Mouse (Mus musculus): ENCODE measurements around the gene Tmem200a. TPM values are rescaled to one million over a fixed set of nuclear protein-coding genes. Genes with fewer than 3 reads are reported as not detected.

Gene Tmem200a
- polyA plus RNA-seq, 1 experiment = 11.9 TPM

DNA sequence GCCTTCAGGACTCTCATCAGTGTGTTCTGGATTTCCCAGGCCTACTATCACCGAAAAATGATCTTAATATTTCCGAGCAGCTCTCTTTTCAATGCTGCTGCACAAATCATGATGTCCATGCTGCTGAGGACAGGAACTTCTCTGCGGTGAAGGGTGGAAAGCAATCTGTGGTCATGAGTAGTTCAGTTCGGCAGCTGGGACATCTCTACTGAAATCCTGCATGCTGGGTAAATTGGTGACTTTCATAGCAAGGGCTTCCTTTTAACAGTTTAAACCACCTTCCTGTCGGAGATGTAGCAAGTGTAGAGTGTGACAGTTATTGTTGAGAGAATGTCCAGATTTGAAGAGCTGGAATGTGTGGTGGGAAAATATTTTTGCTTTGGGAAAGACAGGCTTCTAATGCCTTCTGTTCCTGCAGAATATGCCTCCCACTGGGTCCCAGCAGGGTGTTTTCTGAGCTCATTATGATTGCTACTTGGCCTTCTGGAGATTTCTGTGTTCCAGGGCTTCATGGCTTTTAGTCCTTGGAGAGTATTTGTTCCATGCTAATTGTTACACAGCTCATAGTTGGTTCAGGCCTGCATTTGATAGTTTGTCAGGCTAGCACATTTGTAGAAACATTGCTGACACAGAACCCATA, 79.4 kb downstream of the Tmem200a start:
- TF ChIP-seq POLR2A (IDR thresholded peaks at IDR 0.05; ENCODE audit: borderline replicate concordance, extremely low read depth, low read depth, low read length) = no peak
- TF ChIP-seq CTCF (IDR thresholded peaks at IDR 0.05; ENCODE audit: insufficient read depth, low read length) = no peak
- H3K4me3 ChIP-seq (replicated peaks; ENCODE audit: extremely low read depth, low read depth, low read length) = no peak overlapping the region
- no peak for DNase-seq
- WGBS = 77% methylated on average over 5 of the region's 5 CpGs
- H3K4me1 ChIP-seq (ENCODE audit: control insufficient read depth, insufficient read depth, low read length) = no peaks in the 10 kb centered on the region

DNA sequence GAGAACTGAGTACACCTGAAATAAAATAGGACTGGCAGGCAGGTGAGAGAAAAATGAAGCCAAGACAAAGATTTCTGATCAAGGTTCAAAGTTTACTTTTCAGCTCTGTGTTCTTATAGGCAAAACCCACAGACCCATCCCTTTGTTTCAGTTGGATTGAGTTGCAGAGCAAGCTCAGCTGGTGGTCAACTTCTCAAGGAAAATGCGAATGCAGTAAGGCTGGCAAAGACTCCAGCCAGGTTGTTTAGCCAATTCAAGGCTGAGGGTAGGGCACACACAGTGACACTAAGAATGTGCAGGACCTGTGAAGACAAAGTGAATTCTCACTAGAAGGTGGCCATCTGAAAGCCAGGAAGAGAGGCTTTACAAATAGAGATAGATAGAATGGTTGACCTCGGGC, 94.8 kb downstream of the Tmem200a start:
- DNase-seq = no peak
- no peak overlapping the region for H3K4me3 ChIP-seq (replicated peaks; ENCODE audit: extremely low read depth, low read depth, low read length)
- WGBS = 83% methylated on average over 2 of the region's 2 CpGs
- no peak for TF ChIP-seq CTCF (IDR thresholded peaks at IDR 0.05; ENCODE audit: insufficient read depth, low read length)
- no peak for TF ChIP-seq POLR2A (IDR thresholded peaks at IDR 0.05; ENCODE audit: borderline replicate concordance, extremely low read depth, low read depth, low read length)
- no peaks in the 10 kb centered on the region for H3K4me1 ChIP-seq (ENCODE audit: control insufficient read depth, insufficient read depth, low read length)

DNA sequence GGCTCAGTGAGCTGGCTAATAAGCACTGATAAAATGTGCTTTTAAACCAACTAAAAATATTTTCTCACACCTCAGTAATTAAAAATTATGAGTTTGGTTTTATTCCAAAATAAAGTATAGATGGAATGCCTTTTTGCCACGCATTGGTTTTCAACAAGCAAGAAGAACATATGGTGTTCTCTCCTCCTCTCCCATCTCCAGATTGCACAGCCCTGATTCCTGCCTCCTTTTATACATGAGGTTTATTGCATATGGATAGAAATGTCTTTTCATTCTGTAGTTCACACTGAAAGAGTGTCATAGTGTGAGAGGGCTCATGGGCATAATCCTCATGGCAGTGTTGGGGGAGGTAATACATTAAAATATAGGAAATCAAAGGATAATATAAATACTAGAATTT, 96.2 kb downstream of the Tmem200a start:
- WGBS = 70% methylated on average over 1 of the region's 1 CpGs
- Histone ChIP-seq H3K4me1 (ENCODE audit: control insufficient read depth, insufficient read depth, low read length) (no peaks in the 10 kb centered on the region), H3K4me3 (replicated peaks; ENCODE audit: extremely low read depth, low read depth, low read length) (no peak overlapping the region)
- no peak for DNase-seq
- TF ChIP-seq CTCF (IDR thresholded peaks at IDR 0.05; ENCODE audit: insufficient read depth, low read length) (no peak), POLR2A (IDR thresholded peaks at IDR 0.05; ENCODE audit: borderline replicate concordance, extremely low read depth, low read depth, low read length) (no peak)

DNA sequence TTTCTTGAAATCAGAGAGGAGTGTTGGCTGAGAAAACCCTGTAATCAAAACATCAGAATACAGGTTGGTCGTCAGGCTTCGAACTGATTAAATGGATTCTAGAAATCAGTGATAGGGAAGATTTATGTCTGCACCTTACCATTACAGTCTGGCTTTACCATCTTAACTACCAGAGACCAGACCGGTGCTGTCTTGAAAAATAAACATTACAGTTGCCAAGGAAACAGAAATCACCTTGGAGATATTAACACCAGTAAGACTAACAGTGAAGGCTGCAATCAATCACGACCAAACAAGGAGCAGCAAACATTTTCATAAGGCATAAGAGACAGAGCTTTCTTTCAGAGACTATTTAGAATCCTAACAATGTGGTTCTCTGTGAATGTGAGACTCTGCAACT, 116.0 kb downstream of the Tmem200a start:
- H3K4me3 ChIP-seq (replicated peaks; ENCODE audit: extremely low read depth, low read depth, low read length) = no peak overlapping the region
- TF ChIP-seq CTCF (IDR thresholded peaks at IDR 0.05; ENCODE audit: insufficient read depth, low read length) (no peak), POLR2A (IDR thresholded peaks at IDR 0.05; ENCODE audit: borderline replicate concordance, extremely low read depth, low read depth, low read length) (no peak)
- no peaks in the 10 kb centered on the region for H3K4me1 ChIP-seq (ENCODE audit: control insufficient read depth, insufficient read depth, low read length)
- WGBS = 28% methylated on average over 4 of the region's 4 CpGs
- DNase-seq = no peak

DNA sequence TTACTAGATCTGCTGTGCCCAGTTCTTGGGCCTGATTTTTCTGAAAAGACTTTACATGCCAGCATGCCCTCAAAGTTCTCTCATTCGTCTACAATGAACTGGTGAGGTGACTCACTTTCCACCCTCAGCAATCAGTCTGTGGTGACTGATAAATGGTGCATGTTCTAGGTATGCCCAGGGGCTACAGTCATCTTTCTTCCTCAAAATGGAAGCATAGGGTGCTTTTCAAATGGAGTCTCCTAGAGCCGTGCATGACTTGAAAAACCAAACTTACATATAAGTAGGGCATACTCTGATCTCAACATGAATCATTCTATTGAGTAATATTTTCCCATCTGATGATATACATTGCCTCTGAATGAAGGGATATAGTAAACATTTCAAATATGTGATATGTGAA, 117.8 kb downstream of the Tmem200a start:
- 59% methylated on average over 2 of the region's 2 CpGs for WGBS
- TF ChIP-seq CTCF (IDR thresholded peaks at IDR 0.05; ENCODE audit: insufficient read depth, low read length) (no peak), POLR2A (IDR thresholded peaks at IDR 0.05; ENCODE audit: borderline replicate concordance, extremely low read depth, low read depth, low read length) (no peak)
- Histone ChIP-seq H3K4me1 (ENCODE audit: control insufficient read depth, insufficient read depth, low read length) (no peaks in the 10 kb centered on the region), H3K4me3 (replicated peaks; ENCODE audit: extremely low read depth, low read depth, low read length) (no peak overlapping the region)
- no peak for DNase-seq

DNA sequence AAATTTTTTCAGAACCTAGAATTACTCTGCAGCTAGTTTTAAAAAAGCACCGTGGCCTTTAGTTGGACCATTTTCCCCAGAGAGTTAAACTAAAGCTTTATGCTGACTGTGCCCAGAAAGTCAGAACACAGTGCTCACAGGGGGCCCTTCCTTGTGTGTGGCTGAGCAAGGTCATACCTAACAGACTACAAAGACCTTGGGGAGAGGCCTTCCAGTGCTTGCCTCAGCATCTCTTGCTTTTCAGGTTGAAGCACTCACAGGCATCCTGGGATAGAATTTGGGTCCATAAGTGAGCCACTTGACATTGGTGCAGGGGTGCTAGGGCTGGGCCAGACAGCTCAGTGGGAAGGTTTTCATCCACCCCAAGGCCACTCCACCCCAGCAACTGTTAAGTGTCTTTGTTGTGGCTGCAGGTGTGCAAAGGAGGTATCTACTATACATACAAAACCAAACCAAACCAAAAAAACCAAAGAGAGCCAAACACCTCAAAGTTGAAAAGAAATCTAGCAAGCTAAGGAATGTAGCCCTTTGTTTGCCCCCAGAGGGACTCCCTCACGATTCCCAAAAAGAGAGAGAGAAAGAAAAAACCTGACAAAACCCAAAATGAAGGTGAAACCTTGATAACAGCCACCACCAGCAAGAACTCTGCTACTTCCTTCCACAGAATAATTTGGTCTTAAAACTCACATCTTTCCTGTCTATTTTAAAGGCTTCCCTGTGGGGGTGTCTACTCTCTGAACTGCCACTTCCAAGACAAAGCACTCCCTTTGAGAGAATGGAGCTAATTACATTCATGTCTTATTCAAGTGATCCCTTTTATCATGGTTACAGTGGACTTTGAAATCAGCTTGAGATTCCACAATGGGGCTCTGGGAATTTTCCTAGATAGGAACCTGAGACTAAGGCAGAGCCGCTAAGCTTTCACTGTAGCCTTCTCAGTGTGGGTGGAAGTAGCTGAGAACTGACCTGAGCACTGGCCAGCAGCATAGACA, 119.8 kb downstream of the Tmem200a start:
- no peak overlapping the region for H3K4me3 ChIP-seq (replicated peaks; ENCODE audit: extremely low read depth, low read depth, low read length)
- 54% methylated on average over 3 of the region's 3 CpGs for WGBS
- H3K4me1 ChIP-seq (ENCODE audit: control insufficient read depth, insufficient read depth, low read length) = no peaks in the 10 kb centered on the region
- TF ChIP-seq POLR2A (IDR thresholded peaks at IDR 0.05; ENCODE audit: borderline replicate concordance, extremely low read depth, low read depth, low read length) (no peak), CTCF (IDR thresholded peaks at IDR 0.05; ENCODE audit: insufficient read depth, low read length) (no peak)
- DNase-seq = no peak

DNA sequence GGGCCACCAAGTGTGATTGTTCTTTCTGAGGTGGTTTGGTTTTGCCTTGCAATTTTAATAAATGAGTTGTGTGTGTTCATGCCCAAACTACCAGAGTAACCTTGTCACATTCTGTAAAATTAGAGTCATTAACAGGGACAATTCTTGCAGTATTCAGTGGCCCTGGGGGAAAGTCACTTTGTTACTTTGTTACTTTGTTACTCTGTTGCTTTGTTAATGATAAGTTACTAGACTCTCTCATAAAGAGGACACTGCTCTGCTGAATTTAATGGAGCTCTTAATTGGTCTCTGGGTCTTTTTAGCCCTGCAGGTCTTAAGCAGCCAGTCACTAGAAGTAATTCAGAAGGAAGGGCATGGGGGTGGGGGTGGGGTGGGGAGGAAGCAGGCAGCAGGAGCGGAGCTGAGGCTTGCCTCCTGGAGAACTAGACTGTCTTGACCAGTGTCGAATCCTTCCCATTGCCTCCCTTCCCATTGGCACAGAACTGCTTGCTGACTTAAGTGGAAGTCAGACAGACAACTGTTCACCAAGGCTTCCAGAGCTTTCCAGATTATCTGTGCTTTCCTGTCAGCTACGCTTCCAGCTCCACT, 124.1 kb downstream of the Tmem200a start:
- Histone ChIP-seq H3K4me1 (ENCODE audit: control insufficient read depth, insufficient read depth, low read length) (no peaks in the 10 kb centered on the region), H3K4me3 (replicated peaks; ENCODE audit: extremely low read depth, low read depth, low read length) (no peak overlapping the region)
- TF ChIP-seq POLR2A (IDR thresholded peaks at IDR 0.05; ENCODE audit: borderline replicate concordance, extremely low read depth, low read depth, low read length) (no peak), CTCF (IDR thresholded peaks at IDR 0.05; ENCODE audit: insufficient read depth, low read length) (no peak)
- DNase-seq = no peak
- WGBS = 72% methylated on average over 3 of the region's 3 CpGs

DNA sequence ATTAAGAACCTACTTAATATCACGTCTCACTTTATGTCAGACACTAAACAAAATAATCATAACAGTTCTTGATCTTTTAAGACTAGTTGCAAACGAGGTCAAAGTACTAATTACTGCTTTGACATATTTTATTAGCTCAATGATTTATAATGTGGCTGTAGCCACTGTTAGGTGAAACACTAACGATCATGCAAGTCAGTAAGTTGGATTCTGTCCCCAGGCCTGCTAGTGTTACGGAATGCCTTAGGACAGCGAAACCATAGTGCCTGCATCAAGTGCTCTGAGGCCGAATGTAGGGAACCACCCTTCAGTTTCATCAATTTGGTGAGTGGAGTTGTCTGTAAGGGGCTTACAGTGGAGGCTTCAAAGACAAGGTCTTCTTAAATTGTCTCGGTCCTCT, 126.0 kb downstream of the Tmem200a start:
- DNase-seq = no peak
- no peaks in the 10 kb centered on the region for H3K4me1 ChIP-seq (ENCODE audit: control insufficient read depth, insufficient read depth, low read length)
- H3K4me3 ChIP-seq (replicated peaks; ENCODE audit: extremely low read depth, low read depth, low read length) = no peak overlapping the region
- TF ChIP-seq POLR2A (IDR thresholded peaks at IDR 0.05; ENCODE audit: borderline replicate concordance, extremely low read depth, low read depth, low read length) = no peak
- TF ChIP-seq CTCF (IDR thresholded peaks at IDR 0.05; ENCODE audit: insufficient read depth, low read length) = no peak
- 60% methylated on average over 7 of the region's 7 CpGs for WGBS

DNA sequence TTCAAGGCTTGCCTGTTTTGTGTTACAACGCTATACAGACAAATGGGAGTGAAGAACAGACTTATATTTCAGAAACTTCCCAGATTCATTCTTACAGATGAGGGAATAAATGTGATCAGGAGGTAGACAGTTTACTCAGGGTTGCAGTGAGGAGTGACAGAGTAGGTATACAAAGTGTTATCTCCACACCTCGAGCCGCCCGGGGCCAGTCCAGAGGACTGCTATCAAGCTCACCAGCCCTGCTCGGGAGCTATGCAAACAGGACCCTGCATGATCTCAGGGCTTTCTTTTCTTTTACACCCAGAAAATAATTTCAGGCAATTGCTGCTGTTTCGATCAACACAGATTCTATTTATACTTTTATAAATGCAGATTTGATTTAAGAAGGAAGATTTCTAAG, 126.7 kb downstream of the Tmem200a start:
- no peak overlapping the region for H3K4me3 ChIP-seq (replicated peaks; ENCODE audit: extremely low read depth, low read depth, low read length)
- H3K4me1 ChIP-seq (ENCODE audit: control insufficient read depth, insufficient read depth, low read length) = no peaks in the 10 kb centered on the region
- no peak for TF ChIP-seq CTCF (IDR thresholded peaks at IDR 0.05; ENCODE audit: insufficient read depth, low read length)
- no peak for TF ChIP-seq POLR2A (IDR thresholded peaks at IDR 0.05; ENCODE audit: borderline replicate concordance, extremely low read depth, low read depth, low read length)
- WGBS = 41% methylated on average over 6 of the region's 6 CpGs
- no peak for DNase-seq

Data from lung, adult 2 months (tissue).